Mouse (Mus musculus): Measurements from ENCODE around the gene Cyb5d2.
A peak's percentile ranks its signal among the peaks of the same experiment; 100 is the strongest.

The Cyb5d2 gene

DNA sequence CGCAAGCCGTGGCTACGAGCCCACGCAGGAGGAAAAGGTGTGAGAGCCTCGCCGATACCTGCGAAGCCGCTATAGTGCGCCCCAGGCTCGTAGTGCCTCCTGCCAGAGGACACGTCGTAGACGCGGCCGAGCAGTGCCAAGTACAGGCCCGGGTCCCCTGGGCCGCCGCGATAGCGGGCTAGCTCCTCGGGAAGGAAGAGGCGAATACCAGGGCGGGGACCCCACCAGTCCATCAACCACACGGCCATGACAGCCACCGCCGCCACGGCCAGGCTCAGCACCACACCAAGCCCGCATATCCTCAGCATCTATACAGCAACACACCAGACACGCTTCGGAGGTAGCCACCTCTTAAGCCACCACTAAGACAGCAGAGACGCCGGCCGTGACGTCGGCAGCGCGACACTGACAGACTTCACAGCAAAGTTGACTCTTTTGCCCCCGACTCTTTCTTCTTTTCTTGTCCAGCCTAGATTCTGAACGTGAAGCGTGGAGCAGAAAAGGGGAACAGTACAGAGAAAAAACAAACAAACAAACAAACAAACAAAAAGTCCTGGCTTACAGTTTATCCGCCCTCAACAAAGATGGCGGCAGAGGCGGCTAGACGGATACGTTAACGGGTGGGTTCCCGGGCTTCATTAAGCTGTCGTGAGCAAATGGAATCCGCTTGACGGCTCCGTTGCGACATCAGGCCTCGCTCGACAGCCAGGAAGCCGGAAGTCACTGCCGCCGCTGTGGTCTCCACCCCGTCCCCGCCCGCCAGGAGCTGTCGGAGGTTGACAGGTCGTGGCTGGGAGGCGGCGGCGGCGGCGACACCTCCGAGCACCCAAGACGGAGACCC, at the start of gene Cyb5d2, which contains the start of gene Zzef1:
Gene Cyb5d2 (minus strand): TSS at position 688 of the 841 bp plus-strand sequence.
Gene Zzef1 (plus strand): TSS at position 772 of the 841 bp plus-strand sequence.
- peak; percentile 92 for DNase-seq (ENCODE audit: low spot score)

DNA sequence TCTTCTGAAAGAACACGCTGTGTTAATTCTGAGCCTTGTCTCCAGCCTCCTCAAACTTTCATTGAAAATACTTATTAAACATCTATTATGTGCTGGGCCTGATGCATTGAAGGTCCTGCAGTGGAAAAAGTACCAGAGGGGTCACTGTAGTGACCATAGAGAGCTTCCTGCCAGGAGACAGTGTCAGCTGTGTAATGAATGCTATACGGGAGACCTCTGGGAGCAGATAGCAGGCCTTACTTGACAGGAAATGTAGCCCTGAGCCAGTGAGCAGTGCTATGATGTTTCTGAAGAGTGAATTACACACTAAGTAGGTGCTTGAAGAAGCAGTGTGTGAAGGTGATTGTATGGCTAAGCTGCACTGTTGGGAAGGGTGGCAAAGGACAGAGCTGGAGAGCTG, 49.6 kb upstream of the Cyb5d2 start:
- DNase-seq (ENCODE audit: low spot score), result no peak

DNA sequence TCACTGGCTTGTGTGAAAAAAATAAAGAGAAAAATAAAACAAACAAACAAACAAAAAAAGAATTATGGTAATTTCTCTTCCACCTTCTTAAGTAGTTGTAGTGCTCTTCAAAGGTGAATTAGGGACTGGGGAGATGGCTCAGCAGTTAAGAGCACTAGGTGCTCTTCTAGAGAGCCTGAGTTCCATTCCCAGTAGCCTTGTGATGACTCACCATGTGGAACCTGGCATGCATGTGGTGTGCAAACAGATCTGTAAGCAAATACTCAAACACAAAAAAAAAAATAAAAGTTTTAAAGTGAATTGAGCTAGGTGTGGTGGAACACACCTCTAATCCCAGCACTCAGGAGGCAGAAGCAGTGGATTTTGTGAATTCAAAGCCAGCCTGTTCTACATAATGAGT, 47.6 kb upstream of the Cyb5d2 start:
- no peak for DNase-seq (ENCODE audit: low spot score)

- DNase-seq (ENCODE audit: low spot score), result no peak
Observed at GRCm38 (mm10) chr11:72842731-72843130, 46.8 kb upstream of the Cyb5d2 start.

- DNase-seq (ENCODE audit: low spot score), result no peak
Observed at GRCm38 (mm10) chr11:72829869-72830268, 33.9 kb upstream of the Cyb5d2 start.

- DNase-seq (ENCODE audit: low spot score), result no peak
Observed at GRCm38 (mm10) chr11:72821041-72821440, 25.1 kb upstream of the Cyb5d2 start.

GRCm38 (mm10) chr11:72818067-72818466, 22.1 kb upstream of the Cyb5d2 start:
- DNase-seq (ENCODE audit: low spot score), result no peak

DNA sequence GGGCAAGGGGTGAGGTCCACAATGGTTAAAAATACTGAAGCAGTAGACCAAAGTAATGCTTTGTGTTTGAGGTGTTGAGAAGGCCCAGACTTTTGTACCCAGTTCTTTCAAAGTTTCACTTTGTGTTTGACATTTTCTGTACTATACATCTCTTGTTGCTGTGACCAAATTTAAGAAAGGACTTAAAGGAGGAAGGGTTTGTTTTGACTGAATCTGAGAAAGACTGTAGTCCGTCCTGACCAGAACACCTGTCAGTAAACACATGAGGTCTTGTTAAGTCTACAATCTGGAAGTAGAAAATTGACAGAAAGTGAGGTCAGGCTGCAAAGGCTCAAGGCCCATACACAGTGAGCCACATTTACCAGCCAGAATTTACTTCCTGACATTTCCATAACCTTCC, 20.9 kb upstream of the Cyb5d2 start:
- DNase-seq (ENCODE audit: low spot score), result no peak

DNA sequence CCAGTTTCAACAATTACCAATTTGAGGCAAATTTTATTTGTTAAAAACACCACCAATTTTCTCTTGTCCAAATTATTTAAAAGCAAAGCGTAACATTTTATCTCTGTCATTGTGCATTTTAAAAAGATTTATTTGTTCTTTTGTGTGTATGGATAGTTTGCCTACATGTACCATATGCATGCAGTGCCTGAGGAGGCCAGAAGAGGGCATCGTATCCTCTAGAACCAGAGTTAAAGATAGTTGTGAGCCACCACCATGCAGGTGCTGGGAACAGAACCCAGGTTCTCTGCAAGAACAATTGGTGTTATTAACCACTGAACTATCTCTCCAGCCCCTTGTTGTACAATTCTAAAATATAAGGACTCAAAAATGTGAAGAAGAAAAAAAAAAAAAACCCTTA, 18.2 kb upstream of the Cyb5d2 start:
- no peak for DNase-seq (ENCODE audit: low spot score)

DNA sequence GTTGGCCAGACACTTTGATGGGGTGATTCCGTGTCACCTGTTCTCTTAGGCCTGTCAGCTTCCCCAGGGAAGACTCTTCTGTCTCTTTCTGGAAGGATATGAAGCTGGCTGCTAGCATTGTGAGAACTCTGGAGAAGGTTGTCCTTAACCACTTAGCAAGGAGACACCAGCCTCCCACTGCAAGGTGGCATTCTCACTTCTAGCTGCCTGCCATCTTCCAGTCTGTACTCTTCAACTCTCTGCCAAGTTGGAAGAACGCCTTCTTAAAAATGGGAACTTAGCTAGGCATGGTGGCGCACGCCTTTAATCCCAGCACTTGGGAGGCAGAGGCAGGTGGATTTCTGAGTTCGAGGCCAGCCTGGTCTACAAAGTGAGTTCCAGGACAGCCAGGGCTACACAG, 17.7 kb upstream of the Cyb5d2 start:
- DNase-seq (ENCODE audit: low spot score), result no peak

GRCm38 (mm10) chr11:72807992-72808391, 12.1 kb upstream of the Cyb5d2 start:
- no peak for DNase-seq (ENCODE audit: low spot score)

DNA sequence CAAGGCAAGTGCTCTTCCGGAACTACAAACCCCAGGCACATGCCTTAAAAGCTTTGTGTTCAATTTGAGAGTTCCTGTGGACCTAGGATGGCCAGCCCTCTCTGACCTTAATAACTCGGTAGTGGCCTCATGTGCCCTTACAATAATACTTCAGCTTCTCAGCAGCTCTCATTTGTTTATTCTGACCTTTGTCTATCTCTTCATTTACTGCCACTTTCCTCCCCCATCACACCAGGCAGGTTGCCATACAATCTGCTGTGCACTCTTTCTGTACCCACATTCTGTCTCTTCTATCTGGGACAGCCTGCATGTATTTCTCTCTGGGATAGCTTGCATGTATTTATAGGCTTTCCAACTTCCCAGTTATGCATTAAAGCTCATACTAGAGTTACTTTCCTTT, 10.6 kb upstream of the Cyb5d2 start:
- no peak for DNase-seq (ENCODE audit: low spot score)

DNA sequence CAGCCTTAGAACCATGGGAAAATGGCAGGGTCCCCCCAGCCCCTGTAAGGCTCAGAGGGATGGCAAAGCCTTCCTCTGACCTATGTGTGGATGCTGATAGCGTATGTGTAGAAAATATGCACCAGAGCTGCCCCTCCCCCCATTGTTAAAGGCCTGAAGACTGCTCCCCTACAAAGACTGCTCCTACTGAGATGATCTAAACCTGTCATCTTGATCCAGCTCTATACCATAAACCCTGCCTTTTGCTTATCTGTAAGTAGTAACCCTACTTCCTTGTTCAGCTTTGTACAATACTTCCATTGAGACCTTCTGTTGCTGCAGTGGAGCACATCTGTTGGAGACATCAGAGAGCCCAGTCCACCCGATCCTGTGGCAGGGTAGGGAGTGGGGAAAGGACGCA, 9.3 kb upstream of the Cyb5d2 start:
- no peak for DNase-seq (ENCODE audit: low spot score)

DNA sequence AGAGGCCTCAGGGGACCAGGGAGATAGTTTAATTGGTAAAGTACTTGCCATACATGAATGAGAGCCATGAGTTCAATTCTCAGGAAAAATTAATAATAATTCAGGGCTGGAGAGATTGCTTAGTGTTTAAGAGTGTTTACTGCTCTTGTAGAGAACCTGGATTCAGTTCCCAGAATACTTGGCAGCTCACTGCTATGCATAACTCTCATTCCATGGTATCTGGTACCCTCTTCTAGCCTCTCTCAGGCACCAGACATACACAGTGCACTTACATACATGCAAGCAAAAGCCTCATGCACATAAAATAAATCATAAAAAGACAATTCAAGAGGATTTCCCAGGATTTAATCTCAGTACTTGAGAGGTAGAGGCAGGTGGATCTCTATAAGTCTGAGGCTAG, 8.6 kb upstream of the Cyb5d2 start:
- no peak for DNase-seq (ENCODE audit: low spot score)

DNA sequence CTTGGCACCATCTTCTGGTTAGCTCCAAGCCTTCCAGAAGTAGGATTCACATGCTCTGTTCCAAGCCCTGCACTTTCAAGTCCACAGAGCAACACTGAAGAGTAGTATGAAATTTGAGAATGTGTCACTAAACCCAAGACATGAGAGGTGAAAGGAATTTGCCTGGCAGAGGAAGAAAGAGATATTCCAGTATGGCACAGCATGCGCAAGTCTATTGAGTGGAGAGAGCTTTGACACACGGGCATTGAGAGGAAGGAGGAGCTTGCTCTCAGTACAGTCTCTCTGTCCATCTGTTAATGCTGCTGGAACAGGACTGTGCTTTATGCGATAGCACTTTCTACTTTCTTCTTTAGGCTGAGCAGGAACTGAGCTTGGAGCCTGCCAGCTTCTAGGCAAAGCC, 7.1 kb upstream of the Cyb5d2 start:
- no peak for DNase-seq (ENCODE audit: low spot score)

GRCm38 (mm10) chr11:72801182-72801581, 5.2 kb upstream of the Cyb5d2 start:
- no peak for DNase-seq (ENCODE audit: low spot score)

DNA sequence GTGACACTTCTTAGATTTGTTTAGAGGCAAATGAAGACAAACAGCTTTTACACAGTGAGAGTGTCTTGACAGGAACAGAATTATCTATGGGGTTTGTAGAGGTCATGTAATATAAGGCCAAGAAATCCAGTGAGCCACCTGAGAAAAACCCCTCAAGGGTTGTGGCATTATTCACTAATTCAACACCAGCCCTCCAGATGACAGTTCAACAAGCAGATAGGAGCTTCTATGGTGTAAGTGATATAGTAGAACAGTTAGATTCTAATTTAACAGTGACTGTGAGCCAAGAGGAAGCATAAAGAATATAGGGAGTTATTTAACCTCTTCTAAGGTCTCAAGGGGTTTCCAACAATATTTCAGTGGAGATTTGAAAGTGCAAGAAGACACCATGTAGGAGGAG, 2.2 kb upstream of the Cyb5d2 start:
- DNase-seq (ENCODE audit: low spot score), result no peak

GRCm38 (mm10) chr11:72796773-72797338, 914 bp upstream of the Cyb5d2 start:
- no peak for DNase-seq (ENCODE audit: low spot score)

- DNase-seq (ENCODE audit: low spot score), result peak; percentile 63
Observed at GRCm38 (mm10) chr11:72796296-72796687, 350 bp upstream of the Cyb5d2 start.

GRCm38 (mm10) chr11:72795149-72795454, 840 bp downstream of the Cyb5d2 start:
- DNase-seq (ENCODE audit: low spot score), result no peak

- DNase-seq (ENCODE audit: low spot score), result no peak
Observed at GRCm38 (mm10) chr11:72792033-72792432, 3.9 kb downstream of the Cyb5d2 start.

DNA sequence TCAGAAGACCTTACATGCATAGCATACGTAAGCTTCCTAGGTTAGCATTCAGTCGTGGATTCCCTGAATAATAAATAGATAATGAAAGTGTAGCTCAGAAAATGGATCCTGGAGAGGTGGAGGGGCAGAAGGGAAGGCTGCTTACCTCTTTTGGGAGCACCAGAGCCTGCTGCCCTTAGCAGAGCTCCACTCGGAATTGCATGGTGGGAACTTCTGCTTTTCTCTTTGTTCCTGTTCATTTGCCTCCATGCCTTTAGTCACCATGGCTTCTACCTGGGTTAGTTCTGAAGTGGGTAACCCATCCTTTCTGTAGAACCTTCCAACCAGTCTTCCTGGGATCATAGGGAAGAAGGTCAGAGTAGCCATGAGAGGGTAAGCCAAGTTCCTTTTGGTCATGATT, 13.4 kb downstream of the Cyb5d2 start:
- DNase-seq (ENCODE audit: low spot score), result no peak

GRCm38 (mm10) chr11:72782103-72782502, 13.8 kb downstream of the Cyb5d2 start:
- DNase-seq (ENCODE audit: low spot score), result no peak

DNA sequence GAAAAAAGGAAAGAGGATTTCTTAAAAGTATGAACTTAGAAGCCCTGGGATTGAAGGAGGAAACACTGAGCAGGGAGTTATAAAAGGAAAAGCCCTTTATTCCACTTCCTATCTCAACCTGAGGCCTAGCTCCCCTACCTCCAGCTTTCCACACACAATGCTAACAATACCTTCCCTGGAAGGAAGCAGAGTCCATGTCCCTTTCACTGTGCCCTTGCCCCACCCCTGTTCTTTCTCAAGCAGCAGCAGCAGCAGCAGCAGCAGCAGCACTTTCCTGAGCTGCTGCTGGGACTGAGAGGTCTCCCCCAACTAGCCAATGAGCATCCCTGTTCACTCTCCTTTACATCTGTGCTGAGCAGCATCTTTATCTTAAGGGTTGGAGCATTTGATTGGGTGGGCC, 17.0 kb downstream of the Cyb5d2 start:
- DNase-seq (ENCODE audit: low spot score), result no peak
